Mouse (Mus musculus): ENCODE measurements at regions not wholly inside any gene's neighbourhood (a gene's known extent, or its start where the extent isn't known, plus 50 kb on each side); places are given as distances from the start of the nearest gene placed in this dataset.
A peak's percentile ranks its signal among the peaks of the same experiment; 100 is the strongest.

DNA sequence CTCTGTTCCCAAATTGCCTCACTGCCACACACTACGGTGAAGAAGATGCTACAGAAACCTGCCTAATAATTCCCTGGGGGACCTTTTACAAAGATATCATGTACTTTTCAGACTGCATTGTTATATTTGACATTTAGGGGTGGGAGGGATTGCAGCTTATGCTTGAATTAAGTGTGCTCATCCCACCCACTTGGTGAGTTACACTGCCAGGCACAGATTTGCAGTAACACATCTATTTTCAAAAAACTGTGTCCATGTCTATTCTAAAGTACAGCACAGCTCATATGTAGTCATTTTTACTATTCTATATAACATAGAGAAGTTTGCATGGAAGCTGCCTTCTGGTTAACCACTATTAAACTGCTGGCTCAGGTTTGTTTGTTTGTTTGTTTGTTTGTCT lies 404.3 kb upstream of the Xrcc4 start:
- DNase-seq = no peak

DNA sequence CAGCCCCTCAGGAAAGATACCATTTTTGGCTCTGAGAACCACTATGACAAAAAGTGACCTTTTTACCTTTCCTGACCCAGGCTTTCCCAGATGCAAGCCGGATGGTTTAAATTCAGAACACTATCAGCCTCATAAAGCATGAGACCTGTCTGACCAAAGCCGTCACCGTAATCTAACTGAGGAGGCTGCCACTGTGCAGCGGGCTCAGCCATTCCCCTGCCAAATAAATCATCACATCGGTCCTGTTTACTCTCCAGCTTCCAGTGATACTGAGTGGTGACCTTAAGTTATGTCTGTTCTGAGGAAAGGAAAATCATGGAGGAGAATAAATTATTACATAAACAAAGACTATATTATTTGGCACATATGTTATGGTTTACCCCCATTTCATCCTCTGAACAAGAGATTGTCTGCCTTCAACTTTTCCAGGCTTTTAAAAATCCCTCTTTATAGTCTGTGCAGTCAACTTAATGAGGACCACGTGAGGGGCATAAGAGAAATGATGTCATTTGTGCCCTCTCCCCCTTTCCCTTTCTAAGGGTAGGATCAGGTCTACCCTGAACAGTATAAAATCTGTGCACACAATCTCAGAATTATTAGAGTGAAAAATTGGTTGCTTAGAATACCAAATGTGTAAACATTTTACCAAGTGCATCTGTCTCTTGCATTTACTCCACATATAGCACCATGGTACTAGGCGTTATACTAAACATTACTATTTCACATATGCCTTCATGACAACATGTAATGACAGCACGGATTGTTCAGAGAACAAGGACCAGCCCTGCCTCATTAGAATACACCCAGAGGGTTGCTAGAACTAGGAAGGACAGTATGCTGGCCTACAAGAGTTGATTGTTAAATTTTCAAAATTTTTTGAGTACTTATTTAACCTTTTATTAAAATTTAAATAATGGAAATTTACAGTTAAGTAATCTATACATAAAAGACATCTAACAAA lies 401.9 kb upstream of the Xrcc4 start:
- DNase-seq = no peak

DNA sequence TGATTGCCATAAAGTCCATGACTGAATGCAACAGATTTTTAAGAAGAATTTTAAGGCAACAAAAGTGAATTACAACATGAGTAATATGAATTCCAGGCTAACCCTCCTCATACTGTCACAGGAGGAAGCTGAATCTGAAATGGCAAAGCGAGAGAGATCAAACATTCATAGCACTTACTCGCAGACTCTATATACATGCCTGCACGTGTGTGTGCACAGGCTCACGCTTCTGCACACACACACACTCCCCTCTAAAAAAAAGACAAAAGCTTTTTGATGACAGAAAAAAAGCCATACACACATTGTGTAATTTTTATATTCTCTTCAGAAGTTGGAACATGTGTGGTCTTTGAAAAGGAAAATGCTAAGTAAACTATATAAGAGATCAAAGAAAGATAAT lies 391.1 kb upstream of the Xrcc4 start:
- DNase-seq = no peak

DNA sequence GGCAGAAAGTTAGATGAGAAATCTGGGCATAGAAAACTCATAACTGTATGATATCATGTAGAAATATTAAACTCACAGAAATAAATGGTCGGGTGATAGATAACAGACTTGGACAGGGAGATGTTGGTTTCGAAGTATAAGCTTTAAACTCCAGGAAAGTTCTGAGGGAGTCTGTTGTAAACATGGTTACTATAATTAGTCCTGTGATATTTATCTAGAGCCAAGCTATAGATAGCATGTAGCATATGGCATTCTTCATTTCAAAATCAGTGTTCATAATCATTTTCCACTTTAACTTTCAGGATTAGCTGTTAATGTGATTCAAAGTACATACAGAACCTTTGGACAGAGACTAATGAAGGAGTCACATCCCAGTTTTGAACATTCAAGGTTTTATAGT lies 387.5 kb upstream of the Xrcc4 start:
- DNase-seq = no peak

DNA sequence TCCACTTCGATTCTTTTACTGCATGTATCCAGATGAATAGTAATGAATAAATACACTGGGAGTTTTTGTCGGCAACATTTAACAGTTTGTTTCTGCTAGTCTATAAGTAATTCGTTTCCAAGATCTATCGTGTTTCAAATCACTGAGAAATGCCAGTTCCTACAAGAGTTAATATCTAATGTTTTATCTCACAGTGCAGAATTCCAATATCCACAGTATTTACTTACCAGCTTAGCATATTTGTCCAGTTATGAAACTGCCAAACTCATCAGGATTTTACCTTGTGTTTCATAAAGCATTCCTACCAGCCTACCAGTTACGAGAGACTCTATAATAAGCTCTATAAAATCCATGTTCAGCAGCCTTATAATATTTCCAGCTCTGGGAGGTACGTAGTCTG lies 385.1 kb upstream of the Xrcc4 start:
- DNase-seq = no peak

DNA sequence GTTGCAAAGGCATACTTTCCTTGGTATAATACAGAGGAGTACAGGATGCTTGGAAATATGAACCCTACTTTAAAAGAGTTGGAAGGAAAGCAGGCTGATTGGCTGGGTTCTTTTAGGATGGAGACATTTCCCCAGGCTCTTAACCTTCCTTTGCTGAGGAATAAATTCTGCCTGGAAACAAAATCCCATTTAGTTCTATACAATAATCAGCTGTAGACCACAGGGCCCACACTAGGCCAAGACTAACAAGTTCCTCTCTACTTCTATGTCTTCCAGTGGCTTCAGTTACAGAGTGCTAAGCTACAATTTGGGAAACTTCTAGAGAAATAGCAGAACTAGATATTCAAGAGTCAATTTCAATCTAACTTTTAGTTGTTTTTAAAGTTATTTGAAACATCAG lies 384.6 kb upstream of the Xrcc4 start:
- no peak for DNase-seq

DNA sequence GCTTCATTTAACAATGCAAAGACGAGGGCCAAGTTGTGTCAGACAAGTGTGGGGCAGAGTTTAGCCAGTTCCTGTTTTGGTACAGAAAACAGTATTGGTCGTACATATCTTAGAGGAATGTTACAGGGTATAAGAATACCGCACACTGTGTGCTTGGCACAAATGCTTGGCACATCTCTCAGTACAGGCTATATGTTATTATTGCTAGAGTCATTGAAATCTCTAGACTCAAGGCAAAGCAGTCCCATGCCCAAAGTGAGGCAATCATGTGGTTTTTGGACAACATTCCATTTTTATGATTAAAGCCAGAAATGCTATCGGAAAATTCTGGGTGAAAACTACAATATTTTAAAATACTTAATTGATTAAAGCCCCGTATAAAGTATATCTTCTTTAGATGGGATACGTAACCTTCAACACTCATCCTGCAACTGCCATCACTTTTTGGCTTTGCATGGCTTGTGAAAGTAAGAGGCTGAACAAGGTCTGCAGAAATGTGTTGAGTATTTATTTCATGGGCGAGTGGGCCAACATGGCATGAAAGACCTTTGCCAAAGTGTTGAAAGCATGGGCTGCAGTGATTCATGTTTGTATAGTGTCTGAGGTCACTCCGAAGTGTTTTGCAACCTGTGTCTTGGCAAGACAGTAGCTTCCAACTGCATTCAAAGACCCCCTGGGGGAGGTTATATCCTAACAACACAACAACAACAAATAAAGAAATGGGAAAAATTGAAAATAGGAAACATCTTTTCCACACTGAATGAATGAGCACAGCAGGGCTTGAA lies 383.8 kb upstream of the Xrcc4 start:
- no peak for DNase-seq

DNA sequence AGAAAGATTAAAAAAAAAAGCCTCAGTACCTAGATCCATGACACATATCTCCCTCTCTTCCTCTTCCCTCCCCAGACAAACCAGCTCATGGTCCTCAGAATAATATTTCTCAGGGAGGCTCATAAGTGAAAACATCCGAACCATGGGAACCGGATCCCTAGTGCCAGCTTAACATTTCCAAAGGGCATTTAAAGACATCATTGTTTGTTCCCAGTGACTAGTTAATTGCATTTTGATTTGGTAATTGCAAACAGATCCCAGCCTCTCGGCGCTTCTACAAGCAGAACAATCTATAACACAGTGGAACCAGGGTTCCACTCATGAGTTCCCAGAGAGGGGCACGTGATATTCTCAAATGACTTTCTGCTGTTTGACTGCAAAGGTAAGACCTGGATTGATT lies 376.7 kb upstream of the Xrcc4 start:
- DNase-seq = no peak

DNA sequence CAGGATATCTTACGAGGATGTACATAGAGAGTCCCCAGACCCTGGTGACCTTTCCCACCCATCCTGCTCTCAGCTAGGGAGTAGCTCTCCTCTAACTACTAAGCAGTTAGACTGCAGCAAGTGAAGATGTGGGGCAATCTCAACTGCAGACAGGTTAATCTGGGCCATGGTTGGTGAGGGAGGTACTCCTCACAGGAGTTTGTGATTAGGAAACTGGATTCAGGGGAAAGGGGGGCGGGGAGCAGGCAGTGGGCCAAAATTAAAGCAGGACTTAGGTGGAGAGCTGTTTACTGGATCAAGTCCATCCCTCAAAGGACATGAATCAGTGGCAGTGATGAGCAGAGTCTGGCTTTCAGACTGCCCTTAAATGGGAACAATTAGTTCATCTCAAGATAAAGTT lies 374.6 kb upstream of the Xrcc4 start:
- peak; percentile 7 for DNase-seq

DNA sequence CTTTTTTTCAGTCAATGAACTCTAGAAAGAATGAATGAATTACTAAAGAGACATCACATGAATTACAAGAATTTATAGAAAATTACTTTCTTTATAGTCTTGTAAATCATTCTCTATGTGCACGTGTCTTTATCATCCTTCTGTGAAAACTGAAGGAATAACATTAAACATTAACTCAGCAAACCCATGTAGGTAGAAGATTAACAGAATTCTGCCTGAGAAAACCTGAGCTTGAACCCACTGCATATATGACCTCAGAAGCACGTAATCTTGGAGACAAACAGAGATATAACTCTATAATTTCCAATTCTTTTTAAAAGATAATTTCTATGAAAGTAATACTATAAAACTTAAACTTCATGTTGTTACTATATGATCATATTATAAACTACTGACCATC lies 374.0 kb upstream of the Xrcc4 start:
- no peak for DNase-seq

DNA sequence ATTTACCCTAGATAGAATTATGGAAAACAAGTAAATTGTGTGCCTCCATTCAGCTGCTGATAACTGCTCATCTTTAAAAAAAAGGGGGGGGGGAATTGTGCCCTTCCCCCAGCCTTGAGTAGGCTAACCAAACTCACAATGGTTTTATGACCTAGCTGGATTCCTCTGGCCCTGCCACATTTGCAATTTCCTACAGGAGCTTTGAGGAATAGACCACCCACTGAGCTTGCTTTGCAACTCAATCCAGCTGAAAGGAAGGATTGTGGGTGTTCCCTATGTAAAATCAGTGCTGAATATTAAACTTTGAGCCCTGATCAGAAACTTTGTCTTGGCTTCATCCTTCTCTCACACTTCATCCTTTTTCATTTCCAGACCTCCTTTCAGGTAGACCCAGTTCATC lies 365.2 kb upstream of the Xrcc4 start:
- DNase-seq = no peak

DNA sequence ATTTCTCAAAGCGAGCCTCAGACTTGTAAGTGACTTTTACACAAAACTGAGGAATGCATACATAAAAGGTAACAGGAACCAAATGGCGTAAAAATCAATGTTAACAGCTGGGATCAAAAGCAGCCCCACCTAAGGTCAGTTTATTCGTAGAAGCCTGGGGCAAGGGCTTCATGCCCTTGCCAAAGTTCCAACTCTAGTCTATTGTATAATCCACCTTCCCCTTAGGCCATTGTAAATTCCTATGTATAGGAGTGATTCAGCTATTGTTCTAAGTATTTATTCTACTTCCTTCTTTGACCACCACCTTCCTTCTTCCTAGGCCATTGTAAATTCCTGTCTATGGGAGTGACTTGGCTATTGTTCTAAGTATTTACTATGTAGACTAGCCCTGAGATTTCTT lies 337.5 kb upstream of the Xrcc4 start:
- no peak for DNase-seq

DNA sequence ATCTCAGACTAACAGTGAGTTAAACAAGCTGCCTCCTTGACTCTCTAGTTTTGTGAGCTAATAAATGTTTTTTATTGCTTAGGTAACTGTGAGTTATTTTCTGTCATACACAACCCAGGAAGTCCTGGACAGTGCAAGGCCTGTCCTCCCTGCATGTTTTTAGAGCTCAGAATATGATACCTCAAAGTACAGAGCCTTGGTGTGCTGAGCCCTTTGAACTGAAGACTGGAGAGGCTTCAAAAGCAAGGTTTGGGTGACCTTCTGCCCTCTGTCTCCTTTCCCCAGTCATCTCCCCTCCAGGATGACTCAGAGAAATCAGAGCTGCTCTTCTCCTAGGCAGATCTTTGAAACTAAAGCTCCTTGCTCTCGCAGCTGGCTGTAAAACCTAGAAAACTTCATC lies 336.0 kb upstream of the Xrcc4 start:
- no peak for DNase-seq

DNA sequence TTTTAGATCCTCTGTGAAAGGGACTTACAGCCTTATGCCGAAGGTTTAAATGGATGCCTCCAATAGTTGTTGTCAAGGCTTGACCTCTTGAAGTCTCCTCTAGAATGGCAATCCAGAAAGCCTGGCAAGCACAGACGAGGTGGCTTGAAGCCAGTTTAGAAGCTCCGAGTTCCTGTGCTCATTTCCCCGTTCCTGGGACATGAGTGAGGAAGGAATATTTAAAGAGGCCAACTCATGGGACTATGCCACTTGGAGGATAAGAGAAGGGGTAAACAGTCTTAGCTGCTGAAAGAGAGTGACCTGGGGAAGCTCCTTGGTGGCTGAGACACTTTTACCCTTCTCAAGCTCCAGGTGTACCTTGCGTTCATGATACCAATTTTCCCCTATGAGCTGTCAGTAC lies 335.1 kb upstream of the Xrcc4 start:
- peak; percentile 16 for DNase-seq

DNA sequence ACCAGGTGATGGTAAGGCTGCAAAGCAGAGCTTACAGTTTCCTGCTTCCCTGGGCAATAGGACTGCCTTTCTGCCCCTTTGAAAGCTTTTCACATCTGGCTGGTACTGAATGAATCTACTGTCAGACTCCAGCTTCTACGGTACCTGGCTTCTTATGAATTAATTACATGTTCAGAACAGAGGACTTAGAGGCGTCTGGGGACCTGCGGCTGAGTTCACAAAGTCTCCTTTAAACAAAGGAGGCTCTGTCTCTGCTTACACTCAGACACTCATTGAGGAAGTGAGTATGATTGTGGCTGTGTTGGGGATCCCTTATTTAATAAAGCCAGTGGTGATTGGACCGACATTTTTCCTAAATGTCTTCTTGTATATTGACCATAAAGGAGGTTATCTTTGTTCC lies 331.6 kb upstream of the Xrcc4 start:
- DNase-seq = no peak

DNA sequence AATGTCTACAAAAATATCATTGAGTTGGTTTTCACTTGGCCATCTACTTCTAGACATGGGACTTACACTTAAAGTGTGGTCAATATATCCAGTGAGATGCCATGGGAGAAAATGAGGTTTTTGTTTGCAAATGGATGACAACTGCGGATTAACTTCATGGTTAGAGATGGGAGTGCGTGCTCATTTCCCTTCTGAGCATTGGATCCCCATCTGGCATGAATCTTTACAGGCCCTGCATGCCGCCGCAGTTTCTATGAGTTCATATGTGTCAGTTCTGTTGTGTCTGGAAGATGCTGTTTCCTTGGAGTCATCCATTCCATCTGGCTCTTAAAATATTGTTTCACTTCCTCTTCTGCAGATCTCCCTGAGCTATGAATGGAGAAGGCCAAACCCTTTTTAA lies 315.0 kb upstream of the Xrcc4 start:
- DNase-seq = no peak

DNA sequence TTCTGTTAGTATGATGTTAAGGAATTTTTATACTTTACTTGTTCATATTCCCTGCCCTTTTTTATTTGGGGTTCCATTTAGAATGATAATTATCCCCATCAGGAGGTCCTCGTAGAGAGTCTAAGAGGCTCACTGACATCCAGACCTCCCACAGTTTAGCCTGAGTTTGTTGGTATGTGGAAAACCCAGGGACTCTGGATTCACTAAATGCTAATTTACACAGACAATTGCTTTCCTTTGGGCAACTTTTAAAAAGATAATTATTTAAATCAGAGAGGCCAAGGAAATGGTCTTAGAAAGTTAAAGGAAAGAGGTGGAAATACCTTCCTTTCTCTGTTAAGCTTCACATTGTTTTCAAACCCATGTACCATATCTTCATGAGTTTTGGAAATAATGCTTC lies 312.7 kb upstream of the Xrcc4 start:
- DNase-seq = no peak

DNA sequence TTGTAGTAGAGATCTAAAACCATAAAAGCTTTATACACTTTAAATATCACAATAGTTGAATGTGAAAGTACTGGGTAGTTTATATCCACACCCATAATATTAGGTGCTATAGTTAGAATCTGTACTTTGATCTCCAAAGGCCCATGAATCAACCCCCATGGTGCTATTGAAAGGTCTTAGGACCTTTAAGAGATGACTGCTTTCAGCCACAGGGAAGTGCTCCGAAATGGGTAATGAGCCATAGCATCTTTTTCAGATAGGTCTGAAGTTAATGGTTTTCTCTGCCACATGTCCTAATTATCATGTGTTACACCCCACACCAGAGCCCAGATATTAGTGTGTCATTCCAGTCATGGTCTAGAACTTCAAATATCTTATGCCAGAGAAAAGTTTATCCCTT lies 312.1 kb upstream of the Xrcc4 start:
- DNase-seq = no peak

DNA sequence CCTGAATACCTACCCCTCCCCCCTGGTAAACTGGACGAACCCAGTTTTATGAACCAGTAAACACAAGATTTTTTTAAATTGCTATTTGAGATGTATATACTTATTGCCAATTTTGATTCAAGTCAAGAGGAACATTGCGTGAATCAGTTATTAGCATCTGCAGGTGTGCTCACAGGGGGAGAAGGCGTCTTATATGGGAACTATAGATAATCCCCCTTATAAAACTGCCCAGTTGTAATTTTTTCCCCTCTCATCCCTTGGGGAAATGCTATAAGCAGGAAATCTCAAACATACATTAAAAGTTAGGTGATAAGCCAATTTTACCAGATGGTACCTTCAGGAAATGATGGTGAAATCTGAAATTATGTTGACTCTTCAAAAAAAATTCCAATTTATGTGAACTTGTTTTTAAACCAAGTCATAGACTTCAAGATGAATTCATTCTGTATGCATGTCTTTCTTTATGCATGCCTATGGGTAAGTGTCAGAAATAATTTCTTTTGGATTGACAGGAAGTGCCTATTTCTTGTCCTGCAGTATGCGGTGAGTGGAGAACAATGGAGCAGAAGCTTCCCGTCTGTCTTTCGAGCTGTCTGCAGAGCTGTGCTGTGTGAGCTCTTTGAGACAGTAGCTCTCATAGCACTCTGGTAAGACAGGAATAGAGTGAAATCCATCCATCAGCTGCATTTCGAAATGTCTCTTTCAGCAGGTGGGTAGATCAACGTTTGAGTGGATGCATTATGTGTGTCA lies 306.0 kb upstream of the Xrcc4 start:
- DNase-seq = no peak

DNA sequence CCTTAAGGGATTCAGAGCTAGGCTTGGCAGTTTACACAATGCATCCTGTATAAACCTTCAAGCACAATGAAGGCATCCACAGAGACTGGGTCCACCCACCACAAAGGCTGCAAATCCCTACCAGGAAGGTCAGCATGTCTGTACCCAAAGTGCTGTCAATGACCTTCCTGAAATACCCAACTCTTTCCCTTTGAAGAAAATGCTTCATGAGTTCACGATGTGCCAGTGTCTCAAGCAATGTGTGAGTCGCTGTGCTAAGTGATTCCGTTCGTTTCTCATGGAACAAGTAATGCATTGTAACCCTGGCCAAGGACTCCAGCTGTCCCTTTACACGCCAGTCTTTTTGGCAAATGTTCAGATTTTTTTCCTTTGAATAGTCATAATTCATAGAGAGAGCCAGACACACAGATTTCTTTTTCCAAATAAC lies 305.4 kb upstream of the Xrcc4 start:
- DNase-seq = peak; percentile 54

DNA sequence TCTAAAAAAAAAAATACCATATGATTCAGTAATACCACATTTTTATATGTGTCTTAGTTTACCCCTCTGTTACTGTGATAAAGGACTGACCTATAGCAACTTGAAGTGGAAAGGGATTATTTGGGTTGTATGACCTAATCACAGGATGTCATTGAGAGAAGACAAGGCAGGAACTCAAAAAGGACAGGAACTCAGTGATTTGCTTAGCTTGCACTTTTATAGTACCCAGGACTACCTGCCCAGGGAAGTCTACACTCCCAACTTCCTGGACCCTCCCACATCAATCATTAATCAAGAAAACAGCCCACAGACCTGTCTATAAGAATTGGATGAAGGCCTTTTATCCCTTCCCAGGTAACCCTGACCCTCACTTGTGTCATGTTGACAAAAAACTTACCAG lies 303.0 kb upstream of the Xrcc4 start:
- DNase-seq = no peak

DNA sequence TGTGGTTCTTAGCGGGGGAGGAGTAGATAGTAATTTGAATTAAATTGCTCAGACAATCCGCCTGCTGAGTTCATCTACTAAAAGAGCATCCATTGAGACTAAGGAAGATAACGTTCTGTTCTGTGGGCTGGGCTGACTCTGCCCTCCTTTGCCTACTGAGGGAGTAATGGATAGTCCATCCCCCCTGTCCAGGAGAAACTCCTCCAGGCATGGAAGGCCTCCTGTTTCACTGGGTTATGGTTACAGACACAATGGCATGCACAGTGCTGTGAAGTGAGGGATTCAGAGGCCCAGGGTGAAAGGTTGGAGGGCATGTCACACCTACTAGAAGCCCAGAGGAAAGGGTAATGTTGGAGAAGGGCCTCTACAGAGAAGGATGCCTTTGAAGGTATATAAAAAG lies 287.2 kb upstream of the Xrcc4 start:
- no peak for DNase-seq

DNA sequence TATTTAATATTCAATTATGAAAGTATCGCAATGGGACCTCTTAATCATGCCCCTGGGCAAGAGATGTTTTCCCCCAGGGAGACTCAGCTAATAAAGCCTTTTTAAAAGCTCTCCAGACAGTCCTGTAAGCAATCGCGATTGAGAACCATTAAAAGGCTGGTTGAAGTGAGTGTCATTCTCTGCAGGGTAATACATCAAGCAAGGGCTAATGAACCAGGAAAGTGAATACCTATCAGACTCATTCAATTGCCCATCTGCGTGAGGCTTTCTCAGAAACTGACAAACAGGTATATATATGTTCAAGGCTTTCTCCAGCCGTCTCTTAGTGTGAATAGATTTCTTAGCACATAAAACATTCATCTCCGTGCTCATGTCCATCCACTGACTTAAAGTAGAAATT lies 286.8 kb upstream of the Xrcc4 start:
- DNase-seq = no peak
